Mouse (Mus musculus) stomach, postnatal 0 days (tissue): ENCODE measurements around the gene Dcx. TPM values are rescaled to one million over a fixed set of nuclear protein-coding genes. Genes with fewer than 3 reads are reported as not detected.
A peak's percentile ranks its signal among the peaks of the same experiment; 100 is the strongest.

Source experiments
- ATAC-seq: fragments of 200-750 bp; cut with Nextera tagmentation; 2 replicates; pipeline ENCODE4 v1.8.0; 2017; ENCODE audit not compliant: low FRiP score, low TSS enrichment
- DNase-seq: peaks from one replicate; pipeline ENCODE4 v3.0.0-alpha.2; 2016; ENCODE audit warnings: low spot score
- H3K27ac ChIP-seq: fragments of 300-500 bp; sonication (generic); replicated peaks from 2 replicates; pipeline ENCODE4 v1.5.1; 2014; ENCODE audit warnings: mild to moderate bottlenecking, control low read depth
- H3K27me3 ChIP-seq: fragments of 300-500 bp; sonication (generic); 2 replicates; pipeline ENCODE4 v1.6.1; 2014; ENCODE audit warnings: low read length; ENCODE audit not compliant: control insufficient read depth, insufficient read depth
- H3K36me3 ChIP-seq: fragments of 300-500 bp; sonication (generic); 2 replicates; pipeline ENCODE4 v1.6.1; 2014; ENCODE audit warnings: low read length, mixed read lengths; ENCODE audit not compliant: control insufficient read depth, insufficient read depth
- H3K4me1 ChIP-seq: fragments of 300-500 bp; sonication (generic); replicated peaks from 2 replicates; pipeline ENCODE4 v1.6.1; 2014; ENCODE audit warnings: antibody characterized with exemption; ENCODE audit not compliant: control insufficient read depth, insufficient read depth
- H3K4me2 ChIP-seq: fragments of 300-500 bp; sonication (generic); replicated peaks from 2 replicates; pipeline ENCODE4 v1.6.1; 2014; ENCODE audit warnings: low read depth, mild to moderate bottlenecking, control low read depth, moderate library complexity
- H3K4me3 ChIP-seq: fragments of 300-500 bp; sonication (generic); 2 replicates; pipeline ENCODE4 v1.5.1; 2014; ENCODE audit warnings: low read depth, low read length, control low read depth
- H3K9ac ChIP-seq: fragments of 300-500 bp; sonication (generic); 2 replicates; pipeline ENCODE4 v1.6.1; 2014; ENCODE audit warnings: mild to moderate bottlenecking, low read length, control low read depth, mixed read lengths
- H3K9me3 ChIP-seq: fragments of 300-500 bp; sonication (generic); 2 replicates; pipeline ENCODE4 v1.6.1; 2016; ENCODE audit warnings: low read length; ENCODE audit not compliant: control insufficient read depth
- CTCF ChIP-seq: IDR thresholded peaks from 2 replicates; pipeline ENCODE4 v1.5.1; 2016; ENCODE audit warnings: antibody characterized with exemption, low read depth, mild to moderate bottlenecking, moderate library complexity
- EP300 ChIP-seq: optimal IDR thresholded peaks from 2 replicates; pipeline ENCODE3; 2016; ENCODE audit warnings: antibody characterized with exemption
- WGBS: fragments of 180-500 bp; shearing (Covaris S2); extraction: QIAGEN DNeasy Blood & Tissue Kit; methylation state at CpG from one replicate; pipeline ENCODE4 v1.1.7; 2014; 5-methylcytosine and 5-hydroxymethylcytosine counted together
- polyA plus RNA-seq: library from polyadenylated mRNA; unstranded; fragments of >200 nt; fragmentation: Nextera tagmentation; extraction: Ambion mirVana; gene quantifications from 2 replicates; pipeline ENCODE4 v1.2.1, GENCODE M21; 2015

Dcx gene
- polyA plus RNA-seq, 1 experiment from 2014 or later: 0.99 TPM

- no peak for ATAC-seq
- no peak overlapping the region for H3K27ac ChIP-seq
- TF ChIP-seq CTCF: no peak
- H3K9me3 ChIP-seq: no peaks in the 10 kb centered on the region
- H3K4me2 ChIP-seq: no peak overlapping the region
- no peak overlapping the region for H3K9ac ChIP-seq
- no peaks in the 10 kb centered on the region for H3K27me3 ChIP-seq
- H3K4me1 ChIP-seq: no peaks in the 10 kb centered on the region
- H3K36me3 ChIP-seq: no peaks in the 10 kb centered on the region
- H3K4me3 ChIP-seq: no peak overlapping the region
- WGBS: 74% methylated on average over 3 of the region's 3 CpGs
- DNase-seq: no peak
These were observed 81.8 kb downstream of the Dcx start for GRCm38 (mm10) chrX:143851351-143851750.

- 71% methylated on average over 3 of the region's 3 CpGs for WGBS
- no peaks in the 10 kb centered on the region for H3K36me3 ChIP-seq
- H3K9ac ChIP-seq: no peak overlapping the region
- no peak overlapping the region for H3K27ac ChIP-seq
- ATAC-seq: no peak
- no peak overlapping the region for H3K4me3 ChIP-seq
- TF ChIP-seq CTCF (no peak), EP300 (no peak)
- H3K27me3 ChIP-seq: no peaks in the 10 kb centered on the region
- no peaks in the 10 kb centered on the region for H3K9me3 ChIP-seq
- no peak for DNase-seq
- H3K4me1 ChIP-seq: no peaks in the 10 kb centered on the region
- H3K4me2 ChIP-seq: no peak overlapping the region
These were observed 83.1 kb downstream of the Dcx start for GRCm38 (mm10) chrX:143849969-143850368.

DNA sequence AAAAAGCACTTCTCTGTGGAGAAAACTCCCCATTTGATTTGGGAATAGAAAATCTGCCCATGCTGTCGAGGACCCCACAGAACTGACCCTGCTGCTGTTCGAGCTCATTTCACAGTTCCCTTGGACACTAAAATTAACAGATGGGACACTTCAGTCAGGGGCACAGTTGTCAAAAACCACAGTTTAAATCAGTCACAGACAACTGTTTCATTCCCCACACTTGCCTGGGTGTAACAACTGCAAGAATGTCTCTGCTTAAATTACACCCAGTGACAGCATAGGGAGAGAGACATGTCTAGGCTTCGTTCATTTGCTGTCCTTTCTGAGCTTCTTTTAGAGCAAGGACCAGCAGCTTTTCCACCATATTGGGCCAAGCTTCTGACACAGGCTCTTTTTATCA is 86.5 kb downstream of the Dcx start:
- Histone ChIP-seq H3K4me2 (no peak overlapping the region), H3K4me1 (no peaks in the 10 kb centered on the region), H3K9ac (no peak overlapping the region), H3K4me3 (no peak overlapping the region), H3K27ac (no peak overlapping the region), H3K9me3 (no peaks in the 10 kb centered on the region), H3K27me3 (no peaks in the 10 kb centered on the region), H3K36me3 (no peaks in the 10 kb centered on the region)
- DNase-seq (no peak), ATAC-seq (no peak)
- TF ChIP-seq EP300: no peak
- no peak for TF ChIP-seq CTCF
- 82% methylated on average over 3 of the region's 3 CpGs for WGBS

DNA sequence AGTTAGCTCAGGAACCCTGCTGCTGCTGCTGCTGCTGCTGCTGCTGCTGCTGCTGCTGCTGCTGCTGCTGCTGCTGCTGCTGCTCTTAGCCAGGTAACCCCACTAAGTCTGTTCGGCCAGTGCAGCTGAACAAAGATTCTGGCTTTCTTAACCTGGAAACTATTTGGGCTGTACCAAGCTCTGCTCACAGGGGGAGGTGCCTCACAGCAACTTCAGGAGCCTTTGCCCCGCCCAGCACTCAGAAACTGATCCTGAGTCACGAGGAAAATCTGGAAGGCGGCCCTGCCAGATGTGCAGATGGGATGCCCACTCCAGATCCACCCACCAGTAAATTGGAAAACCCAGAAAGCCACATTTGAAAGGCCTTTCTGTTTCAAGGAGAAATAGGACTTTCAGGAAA is 105.9 kb downstream of the Dcx start, which contains the start of gene Capn6:
Gene Capn6 (minus strand): TSS at position 203 of the 400 bp plus-strand sequence.
- H3K27me3 ChIP-seq: no peaks in the 10 kb centered on the region
- peak within 1 kb of the TSS; percentile 40 for H3K4me2 ChIP-seq
- ATAC-seq (peak; percentile 57; the same call in 1 of the 2 replicates), DNase-seq (peak; percentile 49)
- no peaks in the 10 kb centered on the region for H3K36me3 ChIP-seq
- no peak within 1 kb of the TSS for H3K27ac ChIP-seq
- peak within 1 kb of the TSS; percentile 33 for H3K4me3 ChIP-seq
- 24% methylated on average over 4 of the region's 4 CpGs for WGBS
- H3K9me3 ChIP-seq: no peaks in the 10 kb centered on the region
- H3K4me1 ChIP-seq: no peaks in the 10 kb centered on the region
- TF ChIP-seq CTCF: no peak
- TF ChIP-seq EP300: no peak
- peak within 1 kb of the TSS; percentile 3; the same call in 1 of the 2 replicates for H3K9ac ChIP-seq

DNA sequence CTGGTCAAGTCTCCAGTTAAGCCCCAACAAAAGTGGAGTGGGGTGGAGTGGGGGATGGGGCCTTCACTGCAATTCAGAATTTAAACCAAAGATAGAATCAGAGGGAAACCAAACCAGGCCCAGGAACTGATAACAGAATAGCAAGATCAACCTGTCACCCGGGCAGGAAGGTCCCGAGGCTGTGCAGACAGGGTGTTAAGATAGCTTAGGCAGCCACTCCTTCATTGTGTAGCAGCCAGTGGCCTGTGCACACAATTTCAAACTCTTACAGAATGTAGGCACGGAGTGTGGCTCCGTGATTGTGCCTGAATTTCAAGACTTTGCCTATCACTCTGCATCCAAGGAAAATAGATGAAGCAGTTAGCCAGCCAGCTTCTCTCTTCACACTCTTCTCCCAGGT is 106.6 kb downstream of the Dcx start:
- Histone ChIP-seq H3K4me2 (peak overlapping the region; percentile 40), H3K27me3 (no peaks in the 10 kb centered on the region), H3K9ac (peak overlapping the region; percentile 3; the same call in 1 of the 2 replicates), H3K4me1 (no peaks in the 10 kb centered on the region), H3K27ac (no peak overlapping the region), H3K9me3 (no peaks in the 10 kb centered on the region), H3K4me3 (peak overlapping the region; percentile 33), H3K36me3 (no peaks in the 10 kb centered on the region)
- DNase-seq: peak; percentile 13
- TF ChIP-seq CTCF (no peak), EP300 (no peak)
- WGBS: 22% methylated on average over 4 of the region's 4 CpGs
- ATAC-seq: no peak

DNA sequence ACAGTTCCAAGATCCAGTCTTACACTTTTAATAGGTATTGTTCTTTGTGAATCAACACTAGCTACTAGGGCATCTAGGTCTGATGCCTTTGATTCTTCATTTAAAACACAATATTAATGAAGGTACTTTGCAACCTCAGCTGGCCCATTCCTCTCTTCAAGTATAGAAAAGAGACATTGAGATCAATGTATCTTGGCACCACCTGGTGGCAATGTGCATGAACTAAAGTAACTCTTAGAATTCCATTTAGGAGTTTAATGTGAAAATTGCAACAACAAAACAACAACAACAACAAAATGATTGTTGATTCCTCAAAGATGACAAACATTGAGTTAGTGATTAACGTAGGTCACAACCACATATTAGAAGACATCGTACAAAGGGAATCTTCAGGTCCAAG is 114.2 kb downstream of the Dcx start:
- TF ChIP-seq EP300 (no peak), CTCF (peak; percentile 55)
- H3K36me3 ChIP-seq: no peaks in the 10 kb centered on the region
- no peak overlapping the region for H3K4me3 ChIP-seq
- no peak overlapping the region for H3K4me2 ChIP-seq
- no peak overlapping the region for H3K9ac ChIP-seq
- ATAC-seq: no peak
- H3K9me3 ChIP-seq: no peaks in the 10 kb centered on the region
- DNase-seq: no peak
- WGBS: 94% methylated on average over 2 of the region's 2 CpGs
- H3K27me3 ChIP-seq: no peaks in the 10 kb centered on the region
- H3K4me1 ChIP-seq: no peaks in the 10 kb centered on the region
- no peak overlapping the region for H3K27ac ChIP-seq
